Mouse (Mus musculus): Measurements from ENCODE around the gene Tcam1. TPM values are rescaled to one million over a fixed set of nuclear protein-coding genes. Genes with fewer than 3 reads are reported as not detected.

Tcam1 gene
- total and polyA plus RNA-seq, 3 experiments = 4.6 to 8.9 TPM; not detected in 1

GRCm38 (mm10) chr11:106314333-106314812 is 37.9 kb downstream of the Tcam1 start, which contains the start of gene Cd79b:
TSS of gene Cd79b (minus strand) at chr11:106314762.
- Histone ChIP-seq H3K79me2 (ENCODE audit: control insufficient read depth, insufficient read depth, low read length, poor library complexity) (no peaks in the 10 kb centered on the region), H3K36me3 (ENCODE audit: control insufficient read depth in 1 of 2, insufficient read depth in 2 of 2, low read length in 2 of 2) (no peaks in the 10 kb centered on the region), H3K27ac (ENCODE audit: control insufficient read depth, low read depth, low read length) (no peak within 1 kb of the TSS), H3K27me3 (ENCODE audit: control insufficient read depth in 1 of 2, insufficient read depth in 2 of 2, low read length in 2 of 2) (peaks cover 0 to under 1% of the 10 kb centered on the region in 2 experiments; a peak in 1 of 4 replicates), H3K4me3 (ENCODE audit: control insufficient read depth in 1 of 2, insufficient read depth in 1 of 2, low read depth in 2 of 2, low read length in 2 of 2) (no peak within 1 kb of the TSS), H3K4me1 (ENCODE audit: control insufficient read depth in 1 of 2, insufficient read depth in 2 of 2, low read length in 2 of 2) (peaks cover 0 to 6% of the 10 kb centered on the region in 2 experiments; a peak in 1 of 4 replicates), H3K9me3 (replicated peaks; ENCODE audit: insufficient read depth, low read length) (no peaks in the 10 kb centered on the region), H3K9ac (ENCODE audit: control insufficient read depth, low read depth, low read length, poor library complexity, severe bottlenecking) (no peak within 1 kb of the TSS)
- TF ChIP-seq GATA1 (IDR thresholded peaks at IDR 0.05; ENCODE audit: low read depth, low read length) (no peak), MAFK (IDR thresholded peaks at IDR 0.05; ENCODE audit: borderline replicate concordance, low read depth, low read length) (no peak), USF1 (IDR thresholded peaks at IDR 0.05; ENCODE audit: low read depth, low read length) (no peak), POLR2AphosphoS5 (IDR thresholded peaks at IDR 0.05; ENCODE audit: borderline replicate concordance, low read depth, low read length) (no peak), TCF12 (IDR thresholded peaks at IDR 0.05; ENCODE audit: low read depth, low read length) (no peak), NRF1 (IDR thresholded peaks at IDR 0.05; ENCODE audit: insufficient read depth, low read depth, low read length, poor library complexity, severe bottlenecking) (no peak), MXI1 (IDR thresholded peaks at IDR 0.05; ENCODE audit: low read depth, low read length) (no peak), ETS1 (IDR thresholded peaks at IDR 0.05; ENCODE audit: low read depth, low read length) (no peak), E2F4 (IDR thresholded peaks at IDR 0.05; ENCODE audit: borderline replicate concordance, low read depth, low read length) (no peak), POLR2AphosphoS2 (IDR thresholded peaks at IDR 0.05; ENCODE audit: low read length) (no peak), ZNF384 (IDR thresholded peaks at IDR 0.05; ENCODE audit: low read depth, low read length) (no peak), MYB (IDR thresholded peaks at IDR 0.05; ENCODE audit: low read depth, low read length) (no peak)
- no peak for DNase-seq (ENCODE audit: low read depth, low spot score)

DNA sequence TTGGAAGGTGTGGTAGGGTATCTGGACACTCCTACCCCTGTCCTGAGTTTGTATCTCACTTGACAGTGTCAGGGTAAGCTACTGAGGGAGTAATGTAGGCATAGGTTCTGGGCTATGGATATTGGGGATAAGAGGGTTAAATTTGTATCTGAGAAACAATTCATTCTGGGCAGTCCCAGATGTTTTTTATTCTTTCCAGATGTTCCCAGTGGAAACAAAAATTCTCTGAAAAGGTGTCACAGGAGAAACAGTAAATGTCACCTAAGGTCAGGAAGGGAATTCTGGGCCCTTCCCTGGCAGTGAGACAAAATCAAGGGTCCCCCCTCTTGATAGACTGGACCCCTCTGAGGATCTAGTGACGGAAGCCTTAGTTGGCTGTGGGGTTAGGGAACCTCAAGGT is 39.9 kb downstream of the Tcam1 start:
- Histone ChIP-seq H3K27me3 (ENCODE audit: control insufficient read depth in 1 of 2, insufficient read depth in 2 of 2, low read length in 2 of 2) (no peaks in the 10 kb centered on the region; a peak in 1 of 4 replicates), H3K36me3 (ENCODE audit: control insufficient read depth in 1 of 2, insufficient read depth in 2 of 2, low read length in 2 of 2) (no peaks in the 10 kb centered on the region), H3K79me2 (ENCODE audit: control insufficient read depth, insufficient read depth, low read length, poor library complexity) (no peaks in the 10 kb centered on the region), H3K9ac (ENCODE audit: control insufficient read depth, low read depth, low read length, poor library complexity, severe bottlenecking) (no peak overlapping the region), H3K27ac (ENCODE audit: control insufficient read depth, low read depth, low read length) (no peak overlapping the region), H3K9me3 (replicated peaks; ENCODE audit: insufficient read depth, low read length) (no peaks in the 10 kb centered on the region), H3K4me3 (ENCODE audit: control insufficient read depth in 1 of 2, insufficient read depth in 1 of 2, low read depth in 2 of 2, low read length in 2 of 2) (no peak overlapping the region), H3K4me1 (ENCODE audit: control insufficient read depth in 1 of 2, insufficient read depth in 2 of 2, low read length in 2 of 2) (peaks cover 0 to 6% of the 10 kb centered on the region in 2 experiments; a peak in 1 of 4 replicates)
- TF ChIP-seq GABPA (IDR thresholded peaks at IDR 0.05; ENCODE audit: low read depth, low read length) (no peak), TAL1 (IDR thresholded peaks at IDR 0.05; ENCODE audit: low read length) (no peak), KAT2A (conservative IDR thresholded peaks at IDR 0.05; ENCODE audit: low read depth, low read length) (no peak), EP300 (IDR thresholded peaks at IDR 0.05; ENCODE audit: low read depth in 1 of 2, low read length in 2 of 2) (no peak), TCF12 (IDR thresholded peaks at IDR 0.05; ENCODE audit: low read depth, low read length) (no peak), MYB (IDR thresholded peaks at IDR 0.05; ENCODE audit: low read depth, low read length) (no peak), POLR2A (IDR thresholded peaks at IDR 0.05; ENCODE audit: control insufficient read depth in 1 of 2, insufficient read depth in 1 of 2, low read depth in 1 of 2, low read length in 2 of 2, poor library complexity in 1 of 2) (no peak), MAZ (IDR thresholded peaks at IDR 0.05; ENCODE audit: low read depth, low read length) (no peak), ZMIZ1 (IDR thresholded peaks at IDR 0.05; ENCODE audit: low read depth, low read length) (no peak), SMC3 (IDR thresholded peaks at IDR 0.05; ENCODE audit: low read depth, low read length) (no peak), CHD2 (IDR thresholded peaks at IDR 0.05; ENCODE audit: low read length) (no peak), NRF1 (IDR thresholded peaks at IDR 0.05; ENCODE audit: insufficient read depth, low read depth, low read length, poor library complexity, severe bottlenecking) (no peak), ZKSCAN1 (IDR thresholded peaks at IDR 0.05; ENCODE audit: low read depth, low read length) (no peak), ETS1 (IDR thresholded peaks at IDR 0.05; ENCODE audit: low read depth, low read length) (no peak), ELF1 (IDR thresholded peaks at IDR 0.05; ENCODE audit: low read depth, low read length) (no peak), POLR2AphosphoS2 (IDR thresholded peaks at IDR 0.05; ENCODE audit: low read length) (no peak)
- no peak for DNase-seq (ENCODE audit: low read depth, low spot score)
